In genomic region chr5:106181726-106182125, GRCm38 (mm10) we compare ENCODE assay signal across 23 mouse cellular contexts.
"Had no signal": no experiment of that assay in that cellular context is flagged by ENCODE, and none has a peak within 500 bp of the region (broad histone marks: within the 10 kb centered on the region; RNA-seq: fewer than 3 reads in every experiment).

No protein-coding gene starts in this region.

- DNase-seq: forebrain, postnatal 0 days; gastrocnemius, postnatal 14 days; gastrocnemius, postnatal 36 days; heart, adult 18-20 months; heart, postnatal 10 days; heart, postnatal 36 days; kidney, adult 11 months; kidney, adult 2 months; kidney, adult 9 months; kidney, postnatal 14 days; kidney, postnatal 36 days; layer of hippocampus, adult 9-11 months; layer of hippocampus, postnatal 36 days; left cerebral cortex, postnatal 4 days had no signal

- H3K9me3 ChIP-seq: heart, embryonic 12.5 days; hindbrain, embryonic 13.5 days; kidney, embryonic 15.5 days; limb, embryonic 15.5 days; liver, embryonic 12.5 days had no signal

- H3K4me3 ChIP-seq: heart, embryonic 12.5 days; hindbrain, embryonic 13.5 days; kidney, embryonic 15.5 days; limb, embryonic 13.5 days; limb, embryonic 15.5 days; liver, embryonic 12.5 days had no signal

- H3K27me3 ChIP-seq: heart, embryonic 12.5 days; hindbrain, embryonic 13.5 days; kidney, embryonic 15.5 days; limb, embryonic 13.5 days; limb, embryonic 15.5 days; liver, embryonic 12.5 days had no signal

- ATAC-seq: forebrain, postnatal 0 days; intestine, embryonic 16.5 days; liver, embryonic 12.5 days had no signal

- H3K9ac ChIP-seq: forebrain, postnatal 0 days; heart, embryonic 12.5 days; hindbrain, embryonic 13.5 days; kidney, embryonic 15.5 days; limb, embryonic 13.5 days; limb, embryonic 15.5 days; liver, embryonic 12.5 days; liver, embryonic 14.5 days had no signal

- H3K4me1 ChIP-seq: heart, embryonic 12.5 days; hindbrain, embryonic 13.5 days; kidney, embryonic 15.5 days; limb, embryonic 13.5 days; limb, embryonic 15.5 days; liver, embryonic 12.5 days had no signal

- H3K36me3 ChIP-seq: heart, embryonic 12.5 days; hindbrain, embryonic 13.5 days; kidney, embryonic 15.5 days; limb, embryonic 13.5 days; limb, embryonic 15.5 days; liver, embryonic 12.5 days had no signal

- H3K4me2 ChIP-seq: heart, embryonic 12.5 days; hindbrain, embryonic 13.5 days; kidney, embryonic 15.5 days; limb, embryonic 13.5 days; limb, embryonic 15.5 days; liver, embryonic 12.5 days had no signal

- H3K27ac ChIP-seq: hindbrain, embryonic 13.5 days; kidney, embryonic 15.5 days; kidney, postnatal 0 days; limb, embryonic 13.5 days; limb, embryonic 15.5 days; liver, embryonic 12.5 days; liver, embryonic 14.5 days had no signal
